Mouse (Mus musculus) splenic B cell, adult 2 months (primary cell): Measurements from ENCODE around the gene Rxfp2.

ENCODE experiments used
- DNase-seq: peaks from one replicate; pipeline ENCODE4 v3.0.0-alpha.2; 2011; ENCODE audit warnings: low read depth, low spot score
- H3K27me3 ChIP-seq: 2 replicates; pipeline ENCODE4 v1.6.1; 2012; ENCODE audit warnings: mild to moderate bottlenecking, low read length, moderate library complexity, mixed read lengths; ENCODE audit not compliant: control insufficient read depth, poor library complexity, insufficient read depth, severe bottlenecking
- H3K36me3 ChIP-seq: 2 replicates; pipeline ENCODE4 v1.6.1; 2012; ENCODE audit warnings: mild to moderate bottlenecking, low read length, moderate library complexity, mixed read lengths; ENCODE audit not compliant: control insufficient read depth, poor library complexity, insufficient read depth, severe bottlenecking

Rxfp2 gene

GRCm38 (mm10) chr5:150018656-150019055 lies at the start of gene Rxfp2:
Gene Rxfp2 (plus strand): TSS chr5:150018675.
- no peaks in the 10 kb centered on the region for H3K36me3 ChIP-seq

GRCm38 (mm10) chr5:149970261-149970660 lies 48.2 kb upstream of the Rxfp2 start:
- no peak for DNase-seq
- Histone ChIP-seq H3K36me3 (no peaks in the 10 kb centered on the region), H3K27me3 (no peaks in the 10 kb centered on the region)

More at GRCm38 (mm10) chr5:150018656-150019055, at the start of gene Rxfp2:
- no peaks in the 10 kb centered on the region for H3K27me3 ChIP-seq
- no peak for DNase-seq

GRCm38 (mm10) chr5:149977027-149977426 lies 41.4 kb upstream of the Rxfp2 start:
- no peaks in the 10 kb centered on the region for H3K27me3 ChIP-seq
- DNase-seq = no peak
- H3K36me3 ChIP-seq = no peaks in the 10 kb centered on the region

GRCm38 (mm10) chr5:149983621-149984020 lies 34.9 kb upstream of the Rxfp2 start:
- DNase-seq = no peak
- Histone ChIP-seq H3K27me3 (no peaks in the 10 kb centered on the region), H3K36me3 (no peaks in the 10 kb centered on the region)

GRCm38 (mm10) chr5:149994578-149994977 lies 23.9 kb upstream of the Rxfp2 start:
- Histone ChIP-seq H3K27me3 (no peaks in the 10 kb centered on the region), H3K36me3 (no peaks in the 10 kb centered on the region)
- no peak for DNase-seq

GRCm38 (mm10) chr5:149996614-149997013 lies 21.9 kb upstream of the Rxfp2 start:
- no peak for DNase-seq
- no peaks in the 10 kb centered on the region for H3K27me3 ChIP-seq
- H3K36me3 ChIP-seq = no peaks in the 10 kb centered on the region

- DNase-seq = no peak
- Histone ChIP-seq H3K36me3 (no peaks in the 10 kb centered on the region), H3K27me3 (no peaks in the 10 kb centered on the region)
Measured at GRCm38 (mm10) chr5:149997321-149998034, 21.0 kb upstream of the Rxfp2 start.

GRCm38 (mm10) chr5:149998311-149998710 lies 20.2 kb upstream of the Rxfp2 start:
- no peaks in the 10 kb centered on the region for H3K36me3 ChIP-seq
- no peaks in the 10 kb centered on the region for H3K27me3 ChIP-seq
- no peak for DNase-seq

- H3K27me3 ChIP-seq = no peaks in the 10 kb centered on the region
- DNase-seq = no peak
Measured at GRCm38 (mm10) chr5:150005355-150005754, 13.1 kb upstream of the Rxfp2 start.

GRCm38 (mm10) chr5:150016861-150017260 lies 1.6 kb upstream of the Rxfp2 start:
- Histone ChIP-seq H3K27me3 (no peaks in the 10 kb centered on the region), H3K36me3 (no peaks in the 10 kb centered on the region)
- DNase-seq = no peak

More at GRCm38 (mm10) chr5:150005355-150005754, 13.1 kb upstream of the Rxfp2 start:
- H3K36me3 ChIP-seq = no peaks in the 10 kb centered on the region

GRCm38 (mm10) chr5:150017672-150018071 lies 803 bp upstream of the Rxfp2 start:
- no peak for DNase-seq
- Histone ChIP-seq H3K27me3 (no peaks in the 10 kb centered on the region), H3K36me3 (no peaks in the 10 kb centered on the region)

- no peaks in the 10 kb centered on the region for H3K36me3 ChIP-seq
- H3K27me3 ChIP-seq = no peaks in the 10 kb centered on the region
- peak; percentile 44 for DNase-seq
Measured at GRCm38 (mm10) chr5:150020851-150021250, 2.4 kb downstream of the Rxfp2 start.

GRCm38 (mm10) chr5:150021805-150022204 lies 3.3 kb downstream of the Rxfp2 start:
- no peaks in the 10 kb centered on the region for H3K27me3 ChIP-seq
- no peak for DNase-seq
- H3K36me3 ChIP-seq = no peaks in the 10 kb centered on the region

GRCm38 (mm10) chr5:150022556-150022955 lies 4.1 kb downstream of the Rxfp2 start:
- Histone ChIP-seq H3K36me3 (no peaks in the 10 kb centered on the region), H3K27me3 (no peaks in the 10 kb centered on the region)
- no peak for DNase-seq

GRCm38 (mm10) chr5:150023476-150023875 lies 5.0 kb downstream of the Rxfp2 start:
- no peaks in the 10 kb centered on the region for H3K27me3 ChIP-seq
- DNase-seq = peak; percentile 6
- H3K36me3 ChIP-seq = no peaks in the 10 kb centered on the region

- Histone ChIP-seq H3K36me3 (no peaks in the 10 kb centered on the region), H3K27me3 (no peaks in the 10 kb centered on the region)
- DNase-seq = no peak
Measured at GRCm38 (mm10) chr5:150024188-150024587, 5.7 kb downstream of the Rxfp2 start.
